Mouse (Mus musculus) cerebellum, postnatal 36 days (tissue): ENCODE data around the gene Nob1.
A peak's percentile ranks its signal among the peaks of the same experiment; 100 is the strongest.

Experiments used
- DNase-seq, 2 experiments: peaks; one replicate each; pipeline ENCODE4 v3.0.0; 2021 to 2022; ENCODE audit warnings: mixed read lengths in 2 of 2

Gene Nob1

DNA sequence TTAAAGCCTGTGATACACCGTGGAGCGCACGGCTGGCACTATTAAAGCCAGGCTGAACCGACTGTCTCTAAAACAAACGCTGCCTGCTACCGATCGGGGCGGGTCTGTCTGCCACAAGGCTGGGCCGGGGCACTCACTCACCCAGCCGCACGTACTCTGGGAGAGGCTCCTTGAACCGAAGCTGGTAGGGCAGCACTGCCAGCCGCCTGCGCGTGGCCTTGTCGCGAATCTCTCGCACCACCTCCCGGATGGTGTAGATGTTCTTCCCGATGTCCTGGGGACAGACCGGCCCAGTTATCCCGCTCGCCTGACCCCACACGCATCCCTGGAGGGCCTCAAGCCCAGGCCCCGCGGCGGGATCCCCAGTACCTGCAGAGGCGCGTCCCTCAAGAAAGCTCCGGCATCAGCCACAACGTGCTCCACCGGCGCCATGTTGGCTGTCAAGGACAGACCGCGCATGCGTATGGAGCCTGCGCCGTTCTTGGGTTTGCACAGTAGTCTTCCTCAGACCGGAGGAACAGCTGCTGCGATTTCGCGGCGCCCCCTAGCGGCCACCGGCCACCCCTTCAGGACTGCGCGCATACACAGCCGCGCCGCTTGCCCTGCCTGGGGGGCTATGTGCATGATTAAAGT is at the start of gene Nob1:
TSS of gene Nob1 (minus strand) at position 455 of the 633 bp plus-strand sequence.
- peak; percentile 98 for DNase-seq

DNA sequence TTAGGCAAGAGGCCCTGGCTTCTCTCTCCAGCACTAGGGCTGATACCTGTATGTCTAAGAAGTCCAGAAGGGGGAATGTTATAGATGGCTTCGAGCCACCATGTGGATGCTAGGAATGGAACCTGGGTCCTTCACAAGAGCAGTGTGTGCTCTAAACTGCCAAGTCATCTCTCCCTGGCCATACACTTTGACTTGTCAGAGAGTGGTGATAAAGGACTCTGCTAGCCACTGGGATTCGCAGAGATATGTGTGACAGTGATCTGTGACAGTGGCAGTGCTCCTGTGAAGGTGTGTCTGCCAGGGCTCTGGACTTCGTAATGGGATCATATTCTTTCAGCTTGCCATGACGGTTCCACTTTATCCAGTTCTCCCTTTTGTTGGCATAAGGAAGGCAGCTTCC is 48.5 kb upstream of the Nob1 start:
- DNase-seq, result no peak

GRCm38 (mm10) chr8:107472403-107473100 is 47.7 kb upstream of the Nob1 start:
- DNase-seq, result no peak

- no peak for DNase-seq
These were observed 45.5 kb upstream of the Nob1 start for GRCm38 (mm10) chr8:107470302-107470701.

GRCm38 (mm10) chr8:107468811-107469302 is 44.0 kb upstream of the Nob1 start:
- no peak for DNase-seq

DNA sequence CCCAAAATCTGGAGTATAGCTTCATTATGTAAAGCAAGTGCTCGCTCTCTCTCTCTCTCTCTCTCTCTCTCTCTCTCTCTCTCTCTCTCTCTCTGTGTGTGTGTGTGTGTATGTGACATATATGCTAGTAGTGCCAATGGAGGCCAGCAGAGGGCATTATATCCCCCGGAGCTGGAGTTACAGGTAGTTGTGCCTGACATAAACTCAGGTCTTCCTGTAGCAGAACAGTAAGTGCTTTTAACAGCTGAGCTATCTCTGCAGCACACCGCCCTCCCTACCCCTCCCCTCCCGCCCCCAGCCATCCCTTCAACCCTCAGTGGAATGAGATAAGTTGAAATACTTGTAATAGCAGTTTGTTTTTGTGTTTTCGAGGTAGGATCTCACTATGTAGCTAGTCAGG is 41.8 kb upstream of the Nob1 start:
- DNase-seq, result no peak

DNA sequence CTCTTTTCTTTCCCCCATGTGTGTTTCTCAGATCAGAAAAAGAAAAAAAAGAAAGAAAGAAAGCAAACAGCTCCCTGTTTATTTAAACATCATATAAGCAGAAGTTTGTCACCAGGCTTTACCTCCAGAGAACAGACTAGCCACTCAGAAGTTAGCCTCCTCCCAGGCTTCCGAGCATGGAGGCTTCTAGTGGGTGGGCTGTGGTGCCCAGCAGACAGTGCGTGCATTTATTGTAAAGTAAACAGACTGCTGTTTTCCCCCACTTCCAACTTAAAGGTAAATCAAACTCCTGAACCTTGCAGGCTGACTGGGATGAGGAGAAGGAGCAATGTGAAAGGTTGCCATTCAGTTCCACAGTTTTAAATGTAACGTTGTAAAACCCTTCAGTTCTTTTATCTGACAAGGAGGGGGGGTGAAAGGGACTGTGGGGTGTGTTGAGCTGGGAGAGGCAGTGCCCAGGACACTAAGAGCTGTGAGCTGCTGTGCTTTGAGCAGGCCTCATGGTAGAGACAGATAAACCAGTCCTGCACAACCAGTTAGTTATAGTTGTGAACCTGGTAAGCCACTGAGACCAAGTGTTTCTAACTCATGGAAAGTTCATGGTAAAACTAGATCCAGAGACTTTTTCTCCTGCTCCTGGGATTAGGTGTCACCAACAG is 40.6 kb upstream of the Nob1 start:
- no peak for DNase-seq

DNA sequence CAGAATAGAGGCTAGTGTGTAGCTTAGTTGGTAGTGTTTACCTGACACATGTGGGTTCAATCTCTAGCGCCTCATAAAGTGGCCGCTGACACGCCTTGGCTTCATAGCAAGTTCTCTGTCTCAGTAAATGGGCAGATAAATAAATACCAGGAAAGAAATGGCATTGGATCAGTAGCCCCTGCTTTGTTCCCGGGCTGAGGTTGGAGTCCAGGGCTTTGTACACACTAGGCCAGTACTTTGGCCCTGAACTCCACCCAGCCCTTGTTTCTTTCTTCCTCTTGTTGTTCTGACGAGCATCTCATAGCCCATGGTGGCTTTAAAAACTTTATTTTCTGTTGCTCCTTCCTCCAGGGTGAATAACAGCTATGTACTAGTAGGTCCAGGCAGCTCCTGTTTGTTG is 37.6 kb upstream of the Nob1 start:
- DNase-seq, result no peak

DNA sequence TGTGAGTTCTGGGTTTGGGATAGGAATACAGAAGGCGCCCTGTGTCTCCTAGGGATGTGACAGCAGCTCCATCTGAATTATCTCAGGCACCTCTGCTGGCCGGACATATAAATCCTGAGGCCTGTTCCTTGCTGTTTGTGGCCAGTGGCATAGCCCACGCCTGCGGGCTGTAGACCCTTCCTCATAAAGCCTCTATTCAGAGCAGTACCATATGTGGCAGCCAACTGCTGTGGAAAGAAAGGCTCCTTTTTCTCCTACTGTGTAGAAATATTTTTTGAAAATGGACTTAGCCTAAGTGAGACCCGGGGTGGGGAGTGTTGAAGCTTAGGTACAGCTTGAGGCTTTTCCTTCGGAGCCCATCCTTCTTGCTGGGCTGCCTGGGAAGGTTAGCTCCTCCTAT is 33.4 kb upstream of the Nob1 start:
- no peak for DNase-seq

DNA sequence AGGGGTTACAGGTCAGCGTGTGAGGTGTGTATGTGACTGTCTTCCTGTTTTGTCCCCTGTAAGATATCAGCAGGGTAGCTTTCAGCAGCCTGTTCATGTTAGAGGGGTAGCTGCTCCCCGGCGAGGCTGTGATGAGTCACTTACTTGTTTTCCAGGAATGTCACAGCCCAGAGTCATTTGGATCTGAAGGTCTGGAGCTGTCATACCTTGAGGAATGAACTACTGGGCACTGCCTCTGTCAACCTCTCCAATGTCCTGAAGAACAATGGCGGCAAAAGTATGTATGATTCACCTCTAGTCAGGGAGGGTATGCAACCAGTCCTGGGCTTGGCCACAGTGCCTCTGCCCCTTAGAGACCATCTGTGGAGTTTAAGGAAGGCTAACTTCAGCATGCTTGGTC is 32.9 kb upstream of the Nob1 start:
- no peak for DNase-seq

DNA sequence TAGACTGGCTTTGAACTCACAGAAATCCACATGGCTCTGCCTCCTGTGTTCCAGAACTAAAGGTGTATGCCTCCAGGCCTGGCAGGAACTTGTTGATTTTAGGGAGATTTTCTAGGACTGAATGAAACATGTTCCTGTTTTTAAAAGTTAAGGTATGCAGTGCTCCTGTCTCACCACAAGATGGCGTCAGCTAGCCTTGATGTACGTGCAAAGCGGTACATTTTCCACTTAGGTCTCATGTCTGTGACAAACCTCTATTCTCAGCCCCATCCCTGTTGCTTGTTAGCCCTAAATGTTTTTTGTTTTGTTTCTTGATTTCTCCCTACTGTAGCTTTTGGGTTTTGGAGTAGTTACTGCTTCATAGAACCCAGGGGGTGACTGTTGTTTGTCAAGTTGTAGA is 30.4 kb upstream of the Nob1 start:
- peak; percentile 30 to 39 for DNase-seq

DNA sequence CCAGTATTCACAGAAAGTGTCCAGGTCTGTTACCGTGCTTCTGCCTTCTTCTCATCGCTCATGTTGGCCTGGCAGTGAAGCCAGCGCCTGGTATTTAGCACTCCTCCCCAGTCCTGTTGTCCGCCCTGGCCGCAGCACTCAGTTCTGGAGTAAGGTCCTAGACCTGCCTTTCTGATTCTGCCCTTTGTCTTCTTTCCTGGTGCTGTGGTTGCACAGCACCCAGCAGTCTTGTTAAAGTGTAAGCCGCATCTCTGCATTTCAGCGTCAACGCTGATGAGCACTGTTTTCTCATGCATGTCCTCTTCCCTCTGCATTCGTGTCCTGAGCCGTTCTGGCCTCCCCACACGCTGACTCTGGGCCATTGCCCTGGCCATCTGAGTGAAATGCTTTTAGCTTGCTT is 28.5 kb upstream of the Nob1 start:
- DNase-seq, result no peak

DNA sequence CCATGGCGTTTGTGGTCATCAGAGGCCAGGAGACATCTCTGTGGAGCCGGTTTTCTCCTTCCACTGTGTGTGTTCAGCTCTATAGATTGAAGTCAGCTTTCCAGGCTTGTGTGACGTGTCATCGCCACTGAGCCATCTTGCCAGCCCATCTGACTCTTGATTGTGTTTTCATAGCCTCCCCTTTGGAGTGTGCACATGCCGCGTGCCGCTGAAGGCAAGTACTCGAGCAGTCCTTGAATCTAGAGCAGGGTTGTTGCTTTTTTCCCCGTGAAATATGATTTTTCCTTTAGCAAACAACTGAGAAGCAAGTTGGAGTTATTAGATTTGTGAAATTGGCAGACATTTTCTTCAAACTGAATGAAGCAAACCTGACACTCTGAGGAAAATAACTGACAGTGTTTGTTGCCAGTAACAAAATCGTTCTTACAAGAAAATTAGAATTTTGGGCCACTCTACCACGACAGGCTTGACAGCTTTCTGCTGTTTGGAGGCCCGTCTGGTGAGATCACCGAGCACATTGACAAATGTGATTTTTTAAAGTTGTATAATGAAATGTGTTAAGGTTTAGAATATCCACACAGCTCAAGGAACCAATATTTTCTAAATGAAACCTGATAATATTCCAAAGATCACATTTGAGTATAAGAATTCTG is 26.7 kb upstream of the Nob1 start:
- DNase-seq, result no peak

GRCm38 (mm10) chr8:107449655-107450054 is 24.8 kb upstream of the Nob1 start:
- DNase-seq, result no peak

DNA sequence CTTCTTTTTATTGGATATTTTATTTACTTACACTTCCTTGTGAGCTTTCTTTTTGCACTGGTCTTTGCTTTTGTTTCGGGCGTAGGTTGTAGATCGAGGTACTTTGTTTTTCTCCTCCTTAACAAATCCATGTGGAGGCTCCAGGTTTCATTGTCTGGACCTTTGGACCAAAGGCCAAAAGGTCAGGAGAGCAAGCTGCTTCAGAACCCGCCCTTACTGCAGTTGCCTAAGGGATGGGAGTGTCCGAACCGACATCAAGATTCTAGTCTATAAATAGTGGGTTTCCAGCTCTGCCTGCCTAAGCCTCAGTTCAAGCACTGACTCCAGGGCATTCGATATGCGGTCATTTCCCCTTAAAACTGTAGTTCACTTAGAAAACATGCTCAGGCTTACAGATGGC is 24.3 kb upstream of the Nob1 start:
- no peak for DNase-seq

GRCm38 (mm10) chr8:107448382-107448889 is 23.6 kb upstream of the Nob1 start:
- DNase-seq, result no peak

GRCm38 (mm10) chr8:107447713-107448112 is 22.9 kb upstream of the Nob1 start:
- no peak for DNase-seq

DNA sequence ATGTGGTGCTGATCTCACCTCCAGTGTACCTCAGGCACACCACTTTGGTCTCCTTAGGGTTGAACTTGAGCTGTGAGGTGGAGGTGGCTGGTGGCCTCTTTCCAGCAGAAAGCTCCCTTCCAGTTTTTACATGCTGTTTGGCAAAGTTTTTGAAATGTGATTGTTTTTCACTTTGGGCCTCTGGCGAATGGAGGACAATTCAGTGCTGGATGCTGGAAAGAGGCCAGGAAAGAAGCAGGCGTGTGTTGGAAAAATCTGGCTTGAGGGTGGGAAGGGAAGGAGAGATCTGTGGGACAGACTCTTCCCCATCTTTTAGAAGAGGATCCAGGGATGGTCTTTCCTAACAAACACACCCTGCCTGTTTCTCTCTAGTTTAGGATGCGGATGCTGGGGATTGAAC is 19.8 kb upstream of the Nob1 start:
- no peak for DNase-seq

GRCm38 (mm10) chr8:107439880-107440625 is 15.2 kb upstream of the Nob1 start:
- no peak for DNase-seq

DNA sequence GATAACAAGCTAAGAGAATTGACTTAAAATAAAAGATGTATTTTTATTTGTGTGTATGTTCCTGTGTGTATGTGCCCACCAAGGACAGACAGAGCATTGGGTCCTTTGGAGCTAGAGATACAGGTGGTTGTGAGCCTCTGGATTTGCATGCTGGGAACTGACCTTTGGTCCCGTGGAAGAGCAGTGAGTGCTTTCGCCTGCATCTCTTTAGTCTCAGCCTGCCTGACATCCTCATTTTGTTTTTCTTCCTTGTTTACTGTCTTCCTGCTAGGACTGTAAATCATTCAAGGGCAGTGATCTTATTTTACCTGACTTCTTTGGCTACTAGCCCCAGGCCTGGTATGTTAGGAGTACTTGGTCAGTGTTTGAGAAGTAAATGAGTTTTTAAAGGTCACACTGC is 12.9 kb upstream of the Nob1 start:
- no peak for DNase-seq

GRCm38 (mm10) chr8:107436841-107437421 is 12.1 kb upstream of the Nob1 start:
- DNase-seq, result no peak
